Mouse (Mus musculus): Measurements from ENCODE around the gene 9230112D13Rik.

- no peak for TF ChIP-seq CTCF (IDR thresholded peaks at IDR 0.05; ENCODE audit: insufficient read depth, low read length)
- no peak for TF ChIP-seq POLR2A (IDR thresholded peaks at IDR 0.05; ENCODE audit: borderline replicate concordance, extremely low read depth, low read depth, low read length)
Observed at GRCm38 (mm10) chr14:34554047-34554446, 31.4 kb upstream of the 9230112D13Rik start.

Measured in lung, adult 2 months (tissue).